Mouse (Mus musculus) spleen, adult 12 weeks (tissue): ENCODE results near the gene Gpr65.
"Not testable (repeated sequence)": the region's sequence is repeated elsewhere in the genome, so short reads cannot be mapped to it uniquely, and the experiment has no call there.

Experiments
- DNase-seq: peaks from one replicate; pipeline ENCODE4 v3.0.0; 2022; ENCODE audit warnings: low spot score

Gene Gpr65

DNA sequence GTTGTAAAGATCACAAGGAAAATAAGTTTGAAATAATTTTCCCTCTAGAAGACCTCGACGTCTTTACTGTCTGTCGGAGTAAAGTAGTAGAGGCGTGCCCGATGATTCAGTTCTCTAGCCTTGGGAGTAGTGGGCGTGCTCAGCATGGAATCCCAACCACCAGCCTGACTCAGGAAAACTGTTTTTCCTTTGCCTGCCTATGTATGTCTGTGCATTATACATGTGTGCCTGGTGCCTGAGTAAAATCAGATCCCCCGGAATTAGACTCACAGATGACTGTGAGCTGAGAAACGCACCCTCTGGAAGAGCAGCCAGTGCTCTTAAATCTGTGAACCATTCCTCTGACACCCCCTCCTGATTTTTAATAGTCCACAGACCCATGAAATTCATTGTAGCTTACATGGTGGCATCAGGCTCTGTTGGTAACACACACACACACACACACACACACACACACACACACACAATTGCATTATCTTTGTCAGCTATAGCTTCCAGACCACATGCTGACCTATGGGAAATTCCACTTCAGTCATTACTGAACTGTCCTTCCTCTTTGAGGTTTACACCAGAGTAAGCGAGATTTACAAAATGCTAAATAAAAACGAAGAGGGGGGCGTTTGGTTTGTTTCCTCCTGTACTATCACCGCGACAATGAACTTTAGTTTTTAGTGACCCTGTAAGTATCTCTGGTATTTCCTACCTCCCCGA is 14.5 kb downstream of the Gpr65 start:
- no peak for DNase-seq

DNA sequence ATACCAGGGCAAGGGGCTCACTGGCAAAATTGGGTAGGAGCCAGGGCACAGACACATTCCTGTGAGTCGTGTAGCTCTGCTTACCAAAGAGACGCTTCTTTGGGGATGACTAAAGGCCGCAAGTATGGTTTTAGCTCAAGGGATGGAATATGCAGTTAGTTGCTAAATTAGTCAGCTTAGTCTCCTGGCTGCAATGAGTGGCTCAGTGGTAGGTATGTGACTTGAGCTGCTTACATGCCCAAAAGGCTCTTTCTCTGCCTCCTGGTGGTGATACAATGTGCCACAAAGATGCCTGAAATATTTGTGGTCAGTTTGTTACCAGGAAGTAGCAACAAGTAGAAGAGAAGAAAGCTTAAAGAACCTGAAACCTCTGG is 15.0 kb downstream of the Gpr65 start:
- no peak for DNase-seq

DNA sequence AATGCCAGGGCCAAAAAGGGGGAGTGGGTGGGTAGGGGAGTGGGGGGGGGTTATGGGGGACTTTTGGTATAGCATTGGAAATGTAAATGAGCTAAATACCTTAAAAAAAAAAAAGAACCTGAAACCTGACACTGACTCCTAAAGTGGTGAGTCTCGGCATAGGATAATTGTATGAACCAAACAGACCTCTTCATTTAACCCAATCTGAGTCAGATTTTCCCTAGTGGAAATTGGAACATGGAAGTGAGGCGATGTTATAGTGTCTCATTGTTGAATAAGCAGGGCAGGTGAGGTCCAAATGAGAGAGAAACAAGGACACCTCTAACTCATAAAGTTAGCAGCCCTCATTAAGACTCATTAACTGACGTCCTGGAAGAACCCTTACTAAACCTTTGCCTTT is 16.0 kb downstream of the Gpr65 start:
- no peak for DNase-seq

DNA sequence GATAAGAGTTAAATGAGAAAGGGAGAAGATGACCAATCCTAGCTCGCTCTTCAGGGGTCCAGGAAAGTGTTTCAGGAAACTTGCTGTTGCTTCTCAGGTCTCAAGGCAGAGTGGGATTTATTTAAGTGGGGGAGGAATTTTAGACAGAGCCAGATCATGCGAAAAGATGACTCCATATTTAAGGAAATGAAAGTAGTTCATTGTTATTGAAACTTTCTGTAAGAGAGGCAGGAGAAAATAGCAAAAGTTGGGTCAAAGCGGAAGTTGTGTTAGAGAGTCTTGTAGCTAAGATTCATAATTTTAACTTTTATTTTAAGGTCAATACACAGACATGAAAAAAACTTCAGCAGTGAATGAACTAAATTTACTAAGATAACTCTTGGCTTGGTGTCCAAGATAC is 22.0 kb downstream of the Gpr65 start:
- DNase-seq, result no peak

DNA sequence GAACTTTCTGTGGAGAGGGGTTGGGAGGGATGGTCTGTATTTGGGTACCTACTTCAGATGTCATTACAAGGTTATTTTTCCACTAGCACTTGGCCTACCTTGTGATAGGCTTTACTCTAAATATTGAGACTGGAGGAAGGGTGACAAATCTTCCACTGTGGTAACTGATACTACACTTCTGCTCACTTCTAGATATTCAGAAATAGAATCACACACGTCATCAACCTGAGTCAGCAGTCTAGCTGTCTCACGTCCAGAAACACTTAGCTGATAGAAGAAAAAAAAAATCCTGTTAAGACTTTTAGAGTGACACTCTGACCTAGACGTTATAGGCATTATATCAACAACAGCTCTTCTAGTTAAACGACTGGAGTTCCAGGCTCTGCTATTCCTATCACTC is 23.8 kb downstream of the Gpr65 start:
- no peak for DNase-seq

DNA sequence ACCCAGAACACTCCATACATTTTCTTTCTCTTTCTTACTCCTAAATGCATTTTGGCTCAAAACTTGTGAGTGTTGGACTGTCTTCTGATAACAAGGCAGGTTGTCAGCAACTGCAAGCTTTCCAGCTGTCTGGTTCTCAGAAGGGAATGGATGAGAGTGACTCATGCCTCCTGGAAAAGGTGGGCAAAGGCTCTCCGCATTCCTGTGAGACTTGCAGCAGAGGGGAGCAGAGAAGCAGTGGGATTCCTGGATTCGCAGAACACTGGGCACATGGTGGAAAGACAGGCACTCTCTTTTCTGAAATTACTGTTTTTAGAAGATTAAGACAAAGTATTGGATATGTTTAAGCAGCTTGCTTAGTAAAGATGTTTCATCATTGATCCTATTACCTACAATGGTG is 25.8 kb downstream of the Gpr65 start:
- no peak for DNase-seq

DNA sequence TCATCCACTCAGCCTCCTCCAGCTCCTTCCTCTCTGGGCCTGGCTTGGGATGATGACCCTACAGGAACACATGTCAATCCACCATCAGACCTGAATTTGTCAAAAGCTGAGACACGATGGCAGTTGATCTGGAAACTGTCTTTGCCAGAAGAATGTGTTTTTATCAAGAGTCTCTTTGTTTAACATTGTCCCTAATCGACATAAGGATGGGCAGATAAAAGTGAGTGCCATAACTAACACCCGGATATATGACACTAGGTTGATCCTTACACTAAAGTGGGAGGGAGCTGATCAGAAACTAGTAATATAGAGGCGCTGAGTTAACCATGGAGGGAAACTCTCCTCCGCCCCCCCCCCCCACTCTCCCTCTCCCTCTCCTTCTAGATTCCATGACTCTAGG is 33.5 kb downstream of the Gpr65 start:
- no peak for DNase-seq

DNA sequence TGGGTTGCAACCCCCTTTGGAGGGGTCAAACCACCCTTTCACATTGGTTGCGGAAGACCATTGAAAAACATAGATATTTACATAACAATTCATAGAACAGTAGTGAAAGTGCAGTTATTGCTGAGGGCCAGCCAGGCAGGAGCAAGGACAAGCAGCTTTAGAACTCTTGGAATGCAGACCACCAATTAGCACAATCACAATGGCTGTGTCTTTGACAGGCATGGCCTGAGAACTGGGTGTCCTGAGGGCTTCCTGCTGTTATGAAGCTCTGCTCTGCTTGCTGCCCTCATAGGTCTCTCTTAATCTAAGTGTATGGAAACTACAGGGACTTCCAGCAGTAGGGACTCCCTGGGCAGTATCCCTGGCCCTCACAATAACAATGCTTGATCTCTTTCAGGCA is 34.6 kb downstream of the Gpr65 start:
- no peak for DNase-seq

DNA sequence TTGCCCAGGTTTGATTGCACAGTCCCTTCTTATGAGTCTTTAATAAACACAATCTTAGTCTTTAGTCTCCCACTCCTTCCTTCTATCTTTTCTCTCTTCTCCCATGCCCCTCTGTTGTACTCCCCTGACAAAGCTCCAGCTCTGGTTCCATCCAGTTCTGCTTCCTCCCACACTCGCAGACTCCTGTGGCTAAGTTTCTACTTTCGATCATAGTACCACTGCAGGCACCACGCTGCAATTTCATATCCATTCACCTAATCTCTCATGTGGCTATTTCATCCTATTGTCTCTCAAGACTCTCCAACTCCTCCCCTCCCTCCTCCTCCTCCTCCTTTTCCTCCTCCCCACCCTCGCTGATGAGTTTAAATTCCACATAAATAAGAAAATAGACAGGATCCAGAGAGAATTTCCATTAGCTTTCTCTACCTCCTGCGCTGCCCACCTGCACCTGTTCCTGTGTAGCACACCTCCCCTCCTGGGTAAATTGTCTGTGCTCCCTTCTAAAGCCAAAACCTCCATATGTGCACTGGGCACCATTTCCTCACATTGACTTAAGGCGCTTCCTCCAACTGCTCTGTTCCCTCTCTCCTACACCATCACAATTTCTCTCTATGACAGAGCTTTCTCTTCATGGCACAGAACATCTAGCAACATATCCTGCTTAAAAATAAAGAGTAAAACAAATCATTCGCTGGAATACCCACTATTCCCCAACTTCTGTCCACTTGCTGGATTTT is 38.9 kb downstream of the Gpr65 start:
- no peak for DNase-seq

DNA sequence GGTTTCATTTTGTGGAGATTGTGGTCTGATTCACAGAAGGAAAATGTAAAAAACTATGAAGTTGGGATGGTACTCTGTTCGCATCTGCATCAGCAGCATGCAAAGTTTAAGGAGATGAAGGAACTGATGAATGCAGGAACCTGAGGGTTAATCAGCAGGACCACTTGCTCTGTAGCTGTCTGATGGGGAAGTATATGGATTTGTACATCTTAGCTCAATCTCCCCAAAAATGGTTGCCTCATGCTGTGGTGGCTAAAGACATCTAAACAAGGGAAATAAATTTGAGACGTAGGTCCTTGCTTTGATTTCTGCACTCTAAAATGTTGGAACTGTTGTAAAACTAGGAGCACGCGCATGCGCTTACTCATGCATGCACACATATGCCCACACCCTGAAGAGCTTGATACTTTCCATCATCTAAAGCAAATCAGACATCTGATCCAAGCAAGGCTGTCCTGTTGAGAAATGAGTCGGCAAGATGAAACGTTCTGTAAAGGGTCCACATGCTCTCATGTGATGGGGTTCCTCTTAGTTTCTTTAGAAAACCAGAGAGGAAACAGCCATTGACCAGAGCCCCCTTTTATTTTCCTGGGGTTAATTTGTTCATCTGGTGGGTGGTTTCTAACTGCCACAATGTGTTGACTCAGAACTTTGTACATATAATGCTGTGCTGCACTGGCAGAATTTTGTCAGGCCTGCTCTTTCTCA is 43.1 kb downstream of the Gpr65 start:
- no peak for DNase-seq

DNA sequence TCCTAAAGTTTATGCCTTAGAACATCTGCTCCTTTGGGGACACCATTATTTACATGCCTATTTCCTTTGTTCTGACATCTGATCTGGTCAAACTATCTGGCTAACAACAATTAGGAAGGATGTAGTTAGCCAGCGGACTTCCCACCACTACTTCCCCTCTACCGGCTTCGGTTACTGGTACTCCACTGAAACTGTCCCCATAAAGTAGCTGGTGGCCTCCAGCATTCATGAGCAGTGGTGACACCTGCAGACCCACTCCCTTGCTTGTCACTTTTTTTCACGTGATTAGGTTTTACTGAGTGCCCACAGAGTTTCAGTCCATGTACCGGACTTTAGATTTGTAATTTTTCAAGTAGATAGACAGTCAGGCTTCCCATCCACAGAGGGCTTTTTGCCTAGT is 47.5 kb downstream of the Gpr65 start:
- DNase-seq, result no peak

DNA sequence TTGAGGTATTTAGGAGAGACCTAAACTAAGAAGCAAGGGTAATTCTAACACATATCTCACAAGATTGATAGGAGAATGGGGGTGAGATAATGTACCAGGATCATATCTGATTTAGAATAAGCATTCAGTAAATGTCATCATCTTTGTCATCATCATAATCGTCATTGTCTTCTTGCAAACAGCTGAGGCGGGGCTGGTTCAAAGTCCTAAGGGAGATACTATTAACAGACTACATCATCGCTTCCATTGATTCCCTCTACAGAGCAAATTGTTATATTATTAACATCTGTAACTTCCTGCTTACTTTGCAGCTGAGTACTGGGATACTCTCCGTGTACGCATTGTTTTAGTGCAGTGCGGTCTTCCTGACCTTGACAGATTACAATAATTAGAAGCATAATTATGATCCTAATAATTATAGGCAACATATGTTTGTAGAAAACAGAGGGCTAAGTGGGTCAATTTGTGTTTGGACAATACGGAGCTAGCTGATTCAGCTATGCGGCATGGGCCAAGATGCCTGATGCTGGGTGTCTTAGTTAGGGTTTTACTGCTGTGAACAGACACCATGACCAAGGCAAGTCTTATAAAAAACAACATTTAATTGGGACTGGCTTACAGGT is 49.4 kb downstream of the Gpr65 start:
- no peak for DNase-seq

DNA sequence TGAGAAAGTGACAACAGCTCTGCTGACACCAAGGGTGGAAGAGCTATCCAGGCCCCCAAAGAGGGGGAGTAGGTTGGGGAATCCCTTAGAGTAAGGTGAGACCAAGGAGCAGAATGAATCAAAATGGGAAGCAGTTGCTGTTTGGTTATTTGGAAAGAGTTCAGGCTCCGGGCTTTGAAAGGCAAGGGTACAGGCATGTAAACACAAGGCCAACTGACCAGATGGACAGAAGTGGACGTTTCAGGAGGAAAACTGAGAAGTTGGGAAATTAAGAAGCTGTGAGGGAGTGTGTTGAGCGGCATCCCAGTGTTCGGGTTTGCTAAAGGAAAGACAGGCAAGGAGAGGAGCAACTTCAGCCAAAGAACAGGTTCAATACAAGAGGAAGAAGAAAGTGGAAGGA is 54.0 kb downstream of the Gpr65 start:
- no peak for DNase-seq

DNA sequence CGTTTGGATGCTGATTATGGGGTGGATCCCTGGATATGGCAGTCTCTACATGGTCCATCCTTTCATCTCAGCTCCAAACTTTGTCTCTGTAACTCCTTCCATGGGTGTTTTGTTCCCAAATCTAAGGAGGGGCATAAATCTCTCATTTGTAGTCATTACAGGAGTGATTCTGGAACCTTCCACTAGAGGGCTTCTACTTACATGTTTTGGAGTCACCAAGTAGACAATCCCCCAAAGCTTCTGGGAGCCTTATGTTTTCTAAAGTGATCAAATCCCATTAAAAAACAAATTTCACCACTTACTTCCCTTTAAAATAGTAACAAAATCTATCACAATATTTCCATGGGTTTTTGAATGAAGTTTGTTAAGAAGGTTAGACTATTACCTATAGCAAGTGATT is 55.7 kb downstream of the Gpr65 start:
- not testable (repeated sequence) for DNase-seq
